Mouse (Mus musculus) mesoderm, embryonic 11.5 days (tissue): Measurements from ENCODE around the gene BC005537.
"Not testable (repeated sequence)": the region's sequence is repeated elsewhere in the genome, so short reads cannot be mapped to it uniquely, and the experiment has no call there.

Experiments
- DNase-seq: peaks from one replicate; pipeline ENCODE4 v3.0.0-alpha.2; 2012; ENCODE audit warnings: low read depth, low spot score

The BC005537 gene

DNA sequence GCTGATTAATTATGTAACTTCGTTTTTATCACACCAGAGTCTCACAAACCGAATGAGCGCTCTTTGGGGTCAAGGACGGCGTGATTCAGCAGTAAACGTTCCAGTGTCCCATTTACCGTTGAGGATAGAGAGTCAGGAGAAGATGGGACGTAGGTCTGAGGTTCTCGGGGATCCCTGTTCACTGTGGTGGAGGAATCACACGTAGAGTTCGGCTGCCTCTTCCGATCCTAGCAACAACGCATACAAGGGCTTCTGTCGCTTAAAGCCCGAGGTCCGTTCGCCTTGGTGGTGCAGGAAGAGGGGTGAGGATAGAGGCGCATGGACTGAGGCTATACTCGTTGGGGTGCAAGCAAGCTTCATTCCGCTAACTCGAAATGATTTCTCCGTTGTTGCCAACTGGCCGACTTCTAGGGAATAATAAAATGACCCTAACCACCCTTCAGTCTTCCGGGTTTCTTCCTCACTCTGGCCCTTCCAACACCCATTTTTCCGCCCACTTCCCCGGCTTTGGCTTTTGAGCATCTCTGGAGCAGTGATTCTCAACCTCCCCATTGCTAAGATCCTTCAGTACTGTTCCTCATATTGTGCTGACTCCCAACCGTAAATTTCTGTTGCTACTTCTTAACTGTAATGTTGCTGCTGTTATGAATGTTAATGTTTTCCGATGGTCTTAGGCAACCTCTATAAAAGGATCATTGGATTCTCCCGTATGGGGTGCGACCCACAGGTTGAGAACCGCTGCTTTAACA is 1.4 kb upstream of the BC005537 start:
- peak; percentile 19 for DNase-seq

DNA sequence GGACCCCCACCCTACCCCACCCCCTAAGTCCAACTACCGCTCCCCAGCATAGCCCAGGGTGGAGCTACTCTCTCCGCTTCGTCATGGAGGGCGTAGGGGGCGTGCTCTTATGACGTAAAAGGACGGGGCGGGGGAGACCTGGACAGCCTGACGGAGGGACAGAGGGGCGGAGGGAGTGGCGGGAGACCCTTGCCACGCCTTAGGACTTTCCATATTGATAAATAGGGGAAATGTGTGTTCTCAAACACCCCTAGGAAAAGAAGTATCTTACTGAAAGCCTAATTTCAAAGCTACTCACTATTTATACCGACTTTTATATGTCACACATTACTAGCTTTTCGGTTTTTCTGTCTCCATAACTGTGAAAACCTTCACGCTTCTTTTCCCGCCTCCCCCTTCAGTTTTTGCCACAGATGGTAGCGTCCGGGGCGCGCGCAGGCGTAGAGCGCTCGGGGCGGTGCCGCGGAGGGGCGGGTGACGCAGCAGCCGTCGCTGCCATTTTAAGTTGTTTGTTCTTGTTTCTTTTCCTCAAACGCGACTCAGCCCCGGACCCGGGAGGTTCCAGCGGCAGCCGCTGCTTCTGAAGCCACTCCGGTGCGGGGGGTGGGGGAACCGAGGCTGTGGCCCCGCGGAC is 666 bp upstream of the BC005537 start:
- DNase-seq, result peak; percentile 97

DNA sequence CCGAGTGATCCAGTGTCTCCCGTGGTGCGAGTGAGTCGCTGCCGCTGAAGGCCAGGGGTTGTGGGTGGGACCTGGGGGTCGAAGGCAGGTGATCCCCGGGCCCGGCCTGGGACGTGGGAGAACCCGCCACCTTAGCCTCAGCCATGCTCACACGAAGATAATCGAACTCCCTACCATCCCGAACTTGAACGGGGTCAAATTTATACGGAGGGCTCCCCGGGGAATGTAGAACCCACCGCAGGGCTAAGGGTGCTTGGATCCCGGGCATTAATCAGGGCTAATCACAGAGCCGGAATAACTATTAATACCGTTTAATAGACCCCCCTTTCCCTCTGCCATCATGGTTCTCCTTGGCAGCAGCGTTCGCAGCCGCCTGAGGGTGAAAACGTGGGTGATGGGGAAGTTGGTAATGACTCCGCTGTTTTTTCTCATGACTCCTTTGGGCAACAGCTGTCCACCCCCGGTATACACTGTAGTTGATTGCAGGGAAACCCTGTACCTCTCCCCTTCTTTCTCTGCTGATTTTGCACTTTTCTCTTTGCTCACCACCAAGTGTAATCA is 754 bp downstream of the BC005537 start:
- peak; percentile 33 for DNase-seq

DNA sequence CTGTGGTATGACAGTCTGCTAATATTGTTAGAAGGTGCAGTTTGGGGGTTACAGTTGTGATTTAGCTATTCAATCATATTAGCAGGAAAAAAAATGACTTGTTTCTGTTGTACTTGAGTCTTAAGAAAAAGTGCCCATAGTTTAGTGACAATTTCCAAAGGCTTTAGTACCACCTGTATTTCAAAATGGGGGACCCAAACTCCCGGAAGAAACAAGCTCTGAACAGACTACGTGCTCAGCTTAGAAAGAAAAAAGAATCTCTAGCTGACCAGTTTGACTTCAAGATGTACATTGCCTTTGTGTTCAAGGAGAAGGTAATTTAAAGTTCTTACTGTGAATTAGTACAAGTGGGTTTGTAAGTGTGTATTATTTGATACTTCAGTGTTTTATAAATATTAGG is 1.7 kb downstream of the BC005537 start:
- no peak for DNase-seq

DNA sequence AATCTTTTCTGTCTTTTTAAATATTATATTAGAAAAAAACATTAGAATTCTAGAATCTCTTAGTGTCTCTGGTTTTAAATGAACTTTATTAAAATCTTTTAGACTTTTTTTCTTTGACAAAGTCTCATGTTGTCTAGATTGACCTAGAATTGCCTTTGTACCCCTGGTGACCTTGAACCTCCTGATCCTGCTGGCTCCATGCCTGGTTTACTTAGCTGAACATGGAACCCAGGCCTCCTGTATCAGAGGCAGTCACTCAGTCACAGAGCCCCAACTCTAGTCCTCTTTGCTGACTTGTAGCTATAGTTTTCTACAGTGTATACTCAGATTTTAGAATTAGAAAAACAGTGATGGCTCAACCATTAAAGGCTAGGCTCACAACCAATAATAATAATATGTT is 4.6 kb downstream of the BC005537 start:
- no peak for DNase-seq

DNA sequence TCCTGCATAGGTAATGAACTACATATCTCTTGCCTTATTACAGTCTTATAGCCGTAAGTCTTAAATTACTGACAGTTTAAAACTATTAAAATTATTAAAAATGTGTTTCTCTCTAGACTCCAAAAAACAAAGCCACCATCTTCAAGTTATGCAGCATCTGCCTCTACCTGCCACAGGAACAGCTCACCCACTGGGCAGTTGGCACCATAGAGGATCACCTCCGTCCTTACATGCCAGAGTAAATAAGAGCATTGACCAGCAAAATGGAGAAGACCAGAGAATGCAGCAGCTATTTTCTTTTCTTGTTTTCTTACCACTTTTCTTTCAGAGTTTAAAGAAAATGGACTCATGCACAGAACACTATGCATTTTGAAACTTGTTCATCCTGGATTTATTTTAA is 11.1 kb downstream of the BC005537 start:
- DNase-seq, result no peak

DNA sequence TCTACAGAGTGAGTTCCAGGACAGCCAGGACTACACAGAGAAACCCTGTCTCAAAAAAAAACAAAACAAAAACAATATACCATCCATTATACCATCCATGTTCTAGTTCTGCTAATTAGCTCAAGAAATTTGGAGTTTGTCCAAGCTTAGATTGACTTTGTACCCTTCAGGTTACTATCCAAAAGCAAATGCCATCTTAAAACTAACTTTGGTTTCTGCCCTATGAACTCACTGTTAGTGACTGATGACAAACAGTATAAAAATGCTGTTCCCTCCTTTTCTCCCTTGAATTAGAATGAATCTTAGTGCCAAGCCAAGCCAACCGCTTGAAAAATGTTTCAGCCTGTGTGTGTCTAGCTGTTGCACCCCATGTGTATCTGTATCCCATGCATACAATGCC is 13.2 kb downstream of the BC005537 start:
- no peak for DNase-seq

DNA sequence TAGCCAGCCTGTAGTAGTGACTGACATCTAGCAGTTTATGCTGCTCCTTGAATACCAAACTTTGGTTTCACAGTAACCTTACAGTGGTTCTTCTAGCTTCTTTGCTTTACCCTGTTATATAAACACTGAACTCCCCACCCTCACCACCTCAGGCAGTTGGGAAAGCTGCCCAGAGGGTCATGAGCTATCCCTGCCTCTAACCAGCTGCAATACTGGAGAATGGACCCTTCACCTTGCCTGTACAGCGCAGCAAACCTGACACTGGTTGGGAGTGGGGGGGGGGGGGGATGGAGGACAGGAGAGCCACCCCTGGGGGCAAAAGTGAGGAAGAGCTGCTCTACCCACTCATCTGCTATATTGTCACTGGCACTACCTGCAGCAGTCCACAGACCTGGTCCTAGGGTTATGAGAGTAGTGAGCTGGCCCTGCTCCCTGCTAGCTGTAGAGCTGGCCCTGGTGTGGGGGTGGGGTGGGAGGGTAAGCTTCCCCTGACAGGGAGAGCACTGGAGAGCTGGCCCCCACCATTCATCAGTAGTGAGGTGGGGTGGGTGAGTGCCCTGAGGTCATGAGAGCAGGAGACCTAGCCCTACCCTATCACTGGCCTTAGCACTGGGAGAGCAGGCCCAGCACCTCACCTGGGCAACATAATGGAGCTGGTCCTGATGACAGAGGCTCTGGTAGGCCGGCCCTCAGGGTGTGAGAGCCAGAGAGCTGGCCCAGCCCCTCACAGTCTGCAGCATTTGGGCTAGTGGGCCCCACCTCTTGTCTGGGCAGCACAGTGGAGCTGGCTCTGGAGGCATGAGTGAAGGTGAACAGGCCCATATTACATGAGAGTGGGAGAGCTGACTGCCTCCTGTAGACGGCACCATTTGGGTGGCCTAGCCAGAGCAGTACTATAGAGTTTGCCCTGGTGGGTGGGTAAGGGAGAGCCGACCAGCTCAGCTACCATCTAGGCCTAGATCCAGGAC is 15.0 kb downstream of the BC005537 start:
- DNase-seq, result peak; percentile 12

DNA sequence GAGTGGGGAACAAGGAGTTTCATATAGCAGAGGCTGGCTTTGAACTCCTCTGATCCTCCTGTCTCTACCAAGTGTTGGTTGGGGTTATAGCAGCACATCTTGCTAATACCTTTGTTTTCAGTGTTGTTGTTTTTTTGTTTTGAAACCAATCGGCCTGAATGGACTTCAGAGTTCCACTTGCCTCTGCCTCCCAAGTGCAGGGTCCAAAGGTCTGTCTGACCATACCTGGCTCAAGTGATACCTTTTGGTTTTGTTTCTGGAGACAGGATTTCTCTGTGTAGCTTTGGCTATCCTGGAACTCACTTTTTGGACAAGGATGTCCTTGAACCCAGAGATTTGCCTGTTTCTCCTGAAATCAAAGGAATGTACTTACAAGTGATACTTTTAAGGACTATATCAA is 18.5 kb downstream of the BC005537 start:
- no peak for DNase-seq

DNA sequence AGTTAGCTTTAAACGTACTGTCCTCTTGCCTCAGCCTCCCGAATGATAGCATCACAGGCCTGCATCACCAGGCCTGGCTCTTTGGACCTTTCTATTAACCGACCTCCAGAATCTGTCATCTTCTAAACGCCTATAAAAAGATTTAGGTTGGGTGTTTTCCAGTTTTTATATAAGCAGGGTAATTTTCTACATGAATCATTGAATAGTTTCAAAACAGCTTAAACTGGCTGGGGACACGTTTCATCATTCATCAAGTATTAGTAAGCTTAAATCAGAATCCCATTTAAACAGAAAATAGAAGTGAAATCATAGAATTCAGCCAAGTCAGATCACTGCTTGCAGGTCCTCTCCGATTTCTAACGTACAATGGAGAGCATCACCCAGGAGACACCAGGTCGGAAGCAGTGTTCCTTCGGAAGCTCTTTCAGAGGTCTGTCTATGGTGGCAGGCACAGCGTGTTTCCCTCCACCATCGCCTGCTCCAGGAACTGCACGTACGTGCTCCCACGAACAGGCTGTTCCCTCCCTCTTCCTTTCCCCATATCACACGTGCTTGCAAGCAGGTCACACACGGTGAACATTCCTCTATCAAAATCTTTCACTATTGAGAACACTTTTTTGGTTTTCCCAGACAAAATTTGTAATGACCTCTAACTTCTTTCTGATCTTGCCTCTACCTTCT is 21.3 kb downstream of the BC005537 start:
- no peak for DNase-seq

DNA sequence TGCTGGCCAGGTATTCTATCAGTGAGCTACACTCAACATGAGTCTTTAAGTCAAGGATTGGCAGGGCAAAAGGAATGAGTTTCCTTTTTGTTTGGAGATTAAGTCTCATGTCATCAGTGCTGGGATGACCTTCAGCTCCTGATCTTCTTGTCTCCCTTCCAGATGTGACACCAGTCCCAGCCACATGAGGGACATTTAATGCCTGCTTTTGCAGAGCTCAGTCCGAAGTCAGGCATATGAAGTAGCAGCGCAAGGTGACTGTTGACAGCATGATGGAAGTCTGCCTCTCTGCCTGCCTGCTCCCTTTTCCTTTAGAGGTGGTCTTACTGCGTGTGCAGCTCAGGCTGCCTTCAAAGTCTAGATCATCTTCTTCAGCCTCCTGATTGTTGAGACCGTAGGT is 23.2 kb downstream of the BC005537 start:
- DNase-seq, result no peak

DNA sequence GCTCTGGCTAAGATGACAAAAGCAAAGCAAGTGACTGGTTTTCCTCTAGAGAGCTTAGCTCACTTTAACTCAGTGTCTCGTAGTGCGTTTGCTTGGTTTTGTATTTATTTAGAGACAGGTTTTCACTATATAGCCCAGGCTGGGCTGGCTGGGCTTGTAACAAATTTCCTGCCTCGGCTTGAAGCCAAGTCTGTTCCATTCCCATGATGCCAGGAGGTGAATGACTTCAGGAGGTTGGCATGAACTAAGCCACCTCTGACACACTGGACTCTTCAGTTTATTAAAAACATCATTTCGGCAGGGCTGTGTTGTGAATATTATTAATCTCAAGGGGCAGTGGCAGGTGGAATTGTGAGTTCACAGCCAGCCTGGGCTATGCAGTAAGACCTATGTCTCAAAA is 24.1 kb downstream of the BC005537 start:
- no peak for DNase-seq

DNA sequence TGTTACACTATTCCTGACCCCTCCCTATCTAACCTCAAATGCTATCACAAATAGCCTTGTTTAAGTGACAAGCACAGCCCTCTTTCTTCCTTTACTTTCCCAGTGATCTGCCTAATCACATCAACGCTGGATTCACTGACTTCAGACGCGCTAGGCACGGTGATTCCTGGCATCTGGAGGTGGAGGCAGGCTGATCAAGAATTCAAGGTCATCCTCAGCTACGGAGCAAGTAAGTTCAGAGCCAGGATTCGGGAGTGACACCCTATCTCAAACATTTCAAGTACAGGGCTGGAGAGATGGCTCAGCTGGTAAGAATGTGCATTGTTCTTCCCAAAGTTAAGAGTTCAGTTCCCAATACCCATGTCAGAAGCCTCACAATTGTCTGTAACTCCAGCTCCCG is 24.7 kb downstream of the BC005537 start:
- no peak for DNase-seq

DNA sequence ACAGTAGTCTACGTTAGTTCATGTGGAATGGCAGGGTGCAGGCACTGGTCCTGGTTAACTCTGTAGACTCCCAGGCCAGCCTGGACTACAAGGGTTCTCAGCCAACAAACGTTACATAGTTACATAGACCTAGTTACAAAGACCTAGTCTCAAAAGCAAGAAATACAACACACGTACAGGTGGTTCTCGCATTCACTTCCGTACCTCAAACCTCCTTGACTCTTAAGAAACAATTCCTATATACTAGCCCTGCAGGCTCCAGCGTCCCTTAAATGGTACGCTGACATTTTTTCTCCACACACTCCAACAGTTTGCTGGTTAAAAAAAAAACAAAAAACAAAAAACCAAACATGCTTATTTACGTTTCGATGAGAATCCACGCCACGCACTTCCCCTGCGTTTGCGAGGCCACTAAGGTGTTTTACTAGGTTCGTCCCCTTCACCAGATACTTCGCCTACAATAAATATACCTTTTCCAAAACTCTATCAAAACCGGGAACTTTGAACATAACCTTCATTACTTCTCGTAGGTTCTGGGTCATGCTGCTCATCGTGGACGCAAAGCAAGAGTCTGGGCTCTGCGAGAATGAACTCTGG is 29.4 kb downstream of the BC005537 start:
- DNase-seq, result peak; percentile 11

DNA sequence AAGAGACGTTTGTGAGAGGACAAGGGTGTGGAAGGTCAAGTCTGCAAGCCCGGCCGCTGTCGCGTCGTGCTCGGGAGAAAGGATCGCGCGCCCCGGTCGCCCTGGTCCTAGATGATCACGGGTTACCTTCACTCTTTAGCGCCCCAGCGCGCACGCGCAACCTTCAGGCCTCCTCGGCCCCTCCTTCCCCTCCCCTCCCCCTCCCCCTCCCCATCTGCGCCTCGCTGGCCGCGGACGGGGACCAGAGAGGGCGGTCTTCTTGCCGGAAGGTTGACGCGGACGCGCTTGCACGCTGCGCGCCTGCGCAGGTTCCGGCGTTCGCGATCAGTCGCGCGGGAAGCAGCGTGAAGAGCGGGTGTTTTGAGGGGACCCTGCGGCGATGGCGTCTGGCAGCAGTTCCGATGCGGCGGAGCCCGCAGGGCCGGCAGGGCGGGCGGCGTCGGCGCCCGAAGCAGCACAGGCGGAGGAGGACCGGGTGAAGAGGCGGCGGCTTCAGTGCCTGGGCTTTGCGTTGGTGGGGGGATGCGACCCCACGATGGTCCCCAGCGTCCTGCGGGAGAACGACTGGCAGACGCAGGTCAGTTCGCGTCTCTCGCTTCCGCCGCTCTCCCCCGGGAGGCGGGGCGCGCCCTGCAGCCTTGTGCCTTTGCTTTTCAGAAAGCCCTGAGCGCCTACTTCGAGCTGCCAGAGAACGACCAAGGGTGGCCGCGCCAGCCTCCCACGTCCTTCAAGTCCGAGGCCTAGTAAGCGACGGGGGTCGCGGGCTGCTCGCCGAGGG is 30.1 kb downstream of the BC005537 start, which contains the start of the genes Acot13 and Tdp2:
Gene Acot13 (minus strand): TSS at position 188 of the 778 bp plus-strand sequence.
Gene Tdp2 (plus strand): TSS at position 327 of the 778 bp plus-strand sequence.
- DNase-seq, result peak; percentile 99

DNA sequence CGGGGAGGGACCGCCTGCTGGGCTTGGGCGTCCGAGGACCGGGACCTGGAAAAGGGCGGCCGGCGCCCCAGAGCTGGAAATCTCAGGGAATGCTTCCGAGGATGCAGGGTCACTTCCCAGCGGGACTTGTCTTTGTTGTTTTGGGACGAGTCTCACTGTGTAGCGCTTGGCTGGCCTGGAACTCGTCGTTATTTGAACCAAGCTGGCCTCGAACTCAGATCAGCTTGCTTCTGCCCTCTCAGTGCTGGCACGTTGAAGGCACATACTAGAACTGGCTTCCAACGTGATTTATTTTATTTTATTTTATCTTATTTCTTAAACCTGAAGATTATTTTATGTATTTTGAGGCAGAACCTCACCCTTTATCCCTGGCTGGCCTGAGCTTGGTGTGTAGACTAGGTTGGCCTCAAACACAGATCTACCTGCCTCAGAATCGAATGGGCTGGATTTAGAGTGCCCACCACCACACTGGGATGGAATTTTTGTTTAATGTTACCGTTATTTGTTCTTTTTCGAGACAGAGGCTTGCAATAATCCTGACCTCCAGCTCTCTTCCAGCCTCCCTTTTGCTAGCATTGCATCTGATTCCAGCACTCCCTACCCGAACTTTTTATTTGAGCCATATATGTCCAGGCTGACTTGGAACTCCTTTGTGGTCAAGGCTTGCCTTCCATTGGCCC is 30.8 kb downstream of the BC005537 start:
- no peak for DNase-seq

DNA sequence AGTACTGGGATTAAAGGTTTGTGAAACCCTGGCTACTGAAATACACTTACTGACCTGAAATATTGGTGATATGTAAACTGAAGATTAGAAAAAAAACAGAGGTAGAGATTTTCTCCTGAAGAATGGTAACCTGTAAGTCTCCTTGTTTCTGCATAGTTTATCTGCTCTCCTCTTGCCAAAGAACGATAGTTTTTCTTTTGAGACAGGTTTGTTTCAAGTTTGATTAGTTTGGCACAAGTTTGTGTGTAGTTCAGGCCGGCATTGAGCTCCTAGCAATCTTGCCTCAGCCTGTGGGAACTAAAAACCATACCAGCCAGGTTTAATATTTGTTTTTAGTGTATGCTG is 31.3 kb downstream of the BC005537 start:
- no peak for DNase-seq

DNA sequence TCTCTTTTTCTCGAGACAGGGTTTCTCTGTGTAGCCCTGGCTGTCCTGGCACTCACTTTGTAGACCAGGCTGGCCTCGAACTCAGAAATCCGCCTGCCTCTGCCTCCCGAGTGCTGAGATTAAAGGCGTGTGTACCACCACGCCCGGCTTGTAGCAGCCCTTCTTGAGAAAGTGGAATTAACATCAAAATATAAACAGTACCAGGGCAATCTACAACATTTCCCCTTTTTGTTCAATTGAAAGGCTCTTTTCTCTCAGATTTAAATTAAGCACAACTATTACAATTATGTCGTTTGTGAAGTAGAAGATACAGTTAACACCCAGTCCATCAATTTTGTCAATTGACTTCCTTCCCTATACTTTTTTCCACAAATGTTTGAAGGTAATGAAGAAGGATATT is 36.3 kb downstream of the BC005537 start:
- DNase-seq, result not testable (repeated sequence)

DNA sequence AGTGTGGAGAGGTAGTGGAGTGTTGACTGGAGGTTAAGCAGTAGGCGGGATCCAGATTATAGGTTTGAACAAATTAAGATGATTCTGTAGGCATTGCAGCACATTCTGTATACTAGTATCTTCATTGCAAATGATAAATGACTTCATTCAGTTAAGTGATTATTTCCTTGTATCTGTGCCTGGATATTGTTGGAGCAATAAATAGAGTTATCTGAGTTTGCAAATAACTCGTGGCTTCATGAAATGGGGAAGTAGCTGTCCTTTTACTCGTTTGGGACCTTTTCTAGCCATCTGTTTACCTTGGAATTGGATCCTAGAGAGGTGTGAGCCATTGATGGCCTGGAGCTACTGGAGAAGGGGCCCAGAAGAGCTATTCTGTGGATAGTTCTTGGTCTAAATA is 38.4 kb downstream of the BC005537 start:
- no peak for DNase-seq

DNA sequence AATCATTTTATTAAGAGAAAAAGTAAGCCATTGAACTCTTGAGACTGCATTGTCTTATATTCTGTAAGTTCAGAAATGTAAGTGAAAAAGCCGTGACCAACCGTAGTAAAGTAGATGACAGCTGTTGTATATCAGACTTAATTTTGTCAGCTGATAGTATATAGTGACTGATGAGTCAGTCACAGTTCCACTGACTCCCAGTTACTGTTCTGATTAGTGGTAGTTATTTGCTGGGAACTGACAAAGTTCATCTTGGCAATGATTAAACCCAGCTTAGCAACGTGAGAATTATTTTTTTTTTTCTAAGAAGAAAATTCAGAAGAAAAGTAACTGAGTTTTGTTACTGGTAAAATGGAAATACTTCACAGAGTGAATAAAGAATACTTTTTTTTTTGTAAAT is 40.2 kb downstream of the BC005537 start:
- no peak for DNase-seq
